In genomic region chr16:96114729-96115128, GRCm38 (mm10) we compare ENCODE assay signal across 15 mouse cellular contexts. TPM values are rescaled to one million over a fixed set of nuclear protein-coding genes. Genes with fewer than 3 reads are reported as not detected.
DNase-seq lines count a peak whose midpoint lies in the region; ATAC-seq and TF ChIP-seq lines count a peak whose summit lies in the region.
"Had no signal": no experiment of that assay in that cellular context is flagged by ENCODE, and none has a peak within 500 bp of the region (broad histone marks: within the 10 kb centered on the region; RNA-seq: fewer than 3 reads in every experiment).

No protein-coding gene starts in this region.

- no peak for TF ChIP-seq EP300 in liver, postnatal 0 days (IDR thresholded peaks at IDR 0.05; ENCODE audit: low read depth)

- no peak for ATAC-seq in CD4-positive, CD25-positive, alpha-beta regulatory T cell, adult 4 months
- no peak for ATAC-seq in liver, postnatal 0 days
- ATAC-seq in liver, embryonic 12.5 days = no peak

- H3K9ac ChIP-seq in liver, postnatal 0 days (replicated peaks) = no peak overlapping the region
- no peak overlapping the region for H3K9ac ChIP-seq in liver, embryonic 12.5 days
- H3K9ac ChIP-seq: hindbrain, embryonic 13.5 days; liver, embryonic 15.5 days had no signal

- DNase-seq in CD4-positive, CD25-positive, alpha-beta regulatory T cell, adult 2 months (ENCODE audit: low read depth, low spot score) = peak; percentile 34
- no peak for DNase-seq in liver, postnatal 0 days
- peak; percentile 30 for DNase-seq in induced T-regulatory cell, adult 2 months (ENCODE audit: low read depth)
- DNase-seq in yolk sac, embryonic 10.5 days (ENCODE audit: low spot score) = no peak
- no peak for DNase-seq in adrenal gland, adult 8-10 months
- DNase-seq: adrenal gland, adult 2 months; cerebellum, adult 8-10 months; heart, adult 11 months; kidney, adult 18-20 months; thymus, postnatal 36 days had no signal

- H3K4me3 ChIP-seq in liver, postnatal 0 days (ENCODE audit: low read depth, low read length) = no peak overlapping the region
- no peak overlapping the region for H3K4me3 ChIP-seq in liver, embryonic 12.5 days
- H3K4me3 ChIP-seq in E14TG2a.4 (replicated peaks; ENCODE audit: low read length) = peak overlapping the region; percentile 27; the same call in 1 of the 2 replicates
- H3K4me3 ChIP-seq: hindbrain, embryonic 13.5 days; liver, embryonic 15.5 days had no signal

- H3K4me2 ChIP-seq in liver, postnatal 0 days (ENCODE audit: low read depth, low read length) = no peak overlapping the region
- no peak overlapping the region for H3K4me2 ChIP-seq in liver, embryonic 12.5 days
- H3K4me2 ChIP-seq: hindbrain, embryonic 13.5 days; liver, embryonic 15.5 days had no signal

- 39% methylated on average over 4 of the region's 4 CpGs for whole genome bisulfite sequencing in liver, postnatal 0 days (ENCODE audit: insufficient replicate concordance)
- WGBS in liver, embryonic 12.5 days (ENCODE audit: insufficient replicate concordance) = 39% methylated on average over 4 of the region's 4 CpGs

- peak; percentile 30 for TF ChIP-seq CTCF in liver, postnatal 0 days (IDR thresholded peaks at IDR 0.05; ENCODE audit: low read depth)
- 0 out of 2 replicates have a peak, but pooled peaks have one; percentile 14 for TF ChIP-seq CTCF in E14TG2a.4 (conservative IDR thresholded peaks at IDR 0.05; ENCODE audit: low read length)

- H3K27me3 ChIP-seq in liver, postnatal 0 days (ENCODE audit: insufficient read depth, low read length) = no peaks in the 10 kb centered on the region
- H3K27me3 ChIP-seq in liver, embryonic 12.5 days (replicated peaks) = peaks cover 4% of the 10 kb centered on the region; the same call in 1 of the 2 replicates
- H3K27me3 ChIP-seq in E14TG2a.4 (ENCODE audit: insufficient read depth, low read length) = no peaks in the 10 kb centered on the region
- H3K27me3 ChIP-seq: hindbrain, embryonic 13.5 days; liver, embryonic 15.5 days had no signal

- no peaks in the 10 kb centered on the region for H3K36me3 ChIP-seq in liver, postnatal 0 days (replicated peaks; ENCODE audit: insufficient read depth, low read length)
- H3K36me3 ChIP-seq in liver, embryonic 12.5 days = no peaks in the 10 kb centered on the region
- peaks cover 7% of the 10 kb centered on the region; the same call in 1 of the 2 replicates for H3K36me3 ChIP-seq in E14TG2a.4 (ENCODE audit: insufficient read depth, low read length)
- H3K36me3 ChIP-seq: liver, embryonic 15.5 days had no signal

- H3K27ac ChIP-seq in liver, postnatal 0 days (ENCODE audit: low read depth) = no peak overlapping the region
- H3K27ac ChIP-seq in liver, embryonic 12.5 days = no peak overlapping the region
- H3K27ac ChIP-seq: hindbrain, embryonic 13.5 days; liver, embryonic 15.5 days had no signal

- H3K4me1 ChIP-seq in liver, postnatal 0 days (ENCODE audit: insufficient read depth) = no peaks in the 10 kb centered on the region
- H3K4me1 ChIP-seq in liver, embryonic 12.5 days = no peaks in the 10 kb centered on the region
- no peaks in the 10 kb centered on the region for H3K4me1 ChIP-seq in E14TG2a.4 (replicated peaks; ENCODE audit: low read depth, low read length)
- H3K4me1 ChIP-seq: hindbrain, embryonic 13.5 days; liver, embryonic 15.5 days had no signal

- no peaks in the 10 kb centered on the region for H3K9me3 ChIP-seq in liver, postnatal 0 days (ENCODE audit: low read length)
- no peaks in the 10 kb centered on the region for H3K9me3 ChIP-seq in liver, embryonic 12.5 days (replicated peaks)
- H3K9me3 ChIP-seq in E14TG2a.4 (ENCODE audit: low read length) = no peaks in the 10 kb centered on the region
- H3K9me3 ChIP-seq: hindbrain, embryonic 13.5 days; liver, embryonic 15.5 days had no signal

RNA-seq across cellular contexts. Expression of gene Hmgn1, which starts 12.8 kb away (rescaled TPM):
- polyA plus RNA-seq in CD4-positive, CD25-positive, alpha-beta regulatory T cell, adult 4 months (2017; shearing (Covaris generic)) = 10 to 100 TPM; 62.4 to 79.5 TPM
- 109 and 113 TPM in 2 replicates for polyA plus RNA-seq in liver, postnatal 0 days (2015; fragmentation: Nextera tagmentation; extraction: Ambion mirVana)
- polyA plus RNA-seq in liver, embryonic 12.5 days (2016; fragmentation: Nextera tagmentation; extraction: Ambion mirVana) = 238 and 246 TPM in 2 replicates
- total RNA-seq in adrenal gland, adult 8-10 months (2022) = 100 to 1,000 TPM; 154 to 239 (median 191) TPM

RNA-seq across cellular contexts. Expression of gene Wrb, which starts 30.5 kb away (rescaled TPM):
- 10 to 100 TPM; 19.1 to 21.4 TPM for polyA plus RNA-seq in CD4-positive, CD25-positive, alpha-beta regulatory T cell, adult 4 months (2017; shearing (Covaris generic))
- 5.5 and 6.1 TPM in 2 replicates for polyA plus RNA-seq in liver, postnatal 0 days (2015; fragmentation: Nextera tagmentation; extraction: Ambion mirVana)
- 26.0 and 30.9 TPM in 2 replicates for polyA plus RNA-seq in liver, embryonic 12.5 days (2016; fragmentation: Nextera tagmentation; extraction: Ambion mirVana)
- total RNA-seq in adrenal gland, adult 8-10 months (2022) = 10 to 100 TPM; 38.4 to 50.7 (median 45.8) TPM

RNA-seq across cellular contexts. Expression of gene Brwd1, which starts 32.4 kb away (rescaled TPM):
- polyA plus RNA-seq in CD4-positive, CD25-positive, alpha-beta regulatory T cell, adult 4 months (2017; shearing (Covaris generic)) = 10 to 100 TPM; 54.9 to 60.0 TPM
- polyA plus RNA-seq in liver, postnatal 0 days (2015; fragmentation: Nextera tagmentation; extraction: Ambion mirVana) = 12.3 and 12.8 TPM in 2 replicates
- 26.6 and 27.6 TPM in 2 replicates for polyA plus RNA-seq in liver, embryonic 12.5 days (2016; fragmentation: Nextera tagmentation; extraction: Ambion mirVana)
- total RNA-seq in adrenal gland, adult 8-10 months (2022) = 100 to 1,000 TPM in 2 of 4 experiments, 10 to 100 TPM in 2; 73.1 to 126 (median 88.6) TPM

Comparison
In these comparisons a context has a peak if more than half of its experiments do, and no peak if none do; other contexts are left out.
1. DNase-seq: peak in CD4-positive, CD25-positive, alpha-beta regulatory T cell, adult 2 months (single experiment) and induced T-regulatory cell, adult 2 months (single experiment); none in liver, postnatal 0 days (single experiment), yolk sac, embryonic 10.5 days (single experiment) and adrenal gland, adult 8-10 months (single experiment).